Mouse (Mus musculus) thymus, adult 2 months (tissue): ENCODE measurements at regions not wholly inside any gene's neighbourhood (a gene's known extent, or its start where the extent isn't known, plus 50 kb on each side); places are given as distances from the start of the nearest gene placed in this dataset.

Experiments
- DNase-seq: peaks from one replicate; pipeline ENCODE4 v3.0.0; 2021
- H3K27ac ChIP-seq: fragments of 200-500 bp; 2 replicates; pipeline ENCODE4 v1.5.1; 2012; ENCODE audit warnings: low read length, control low read depth; ENCODE audit not compliant: control insufficient read depth, insufficient read depth
- H3K27me3 ChIP-seq: fragments of 200-500 bp; 2 replicates; pipeline ENCODE4 v1.6.1; 2012; ENCODE audit warnings: mild to moderate bottlenecking, low read length, moderate library complexity, mixed read lengths; ENCODE audit not compliant: control insufficient read depth, insufficient read depth
- H3K36me3 ChIP-seq: fragments of 200-500 bp; 2 replicates; pipeline ENCODE4 v1.6.1; 2012; ENCODE audit warnings: mild to moderate bottlenecking, low read length, moderate library complexity; ENCODE audit not compliant: control insufficient read depth, insufficient read depth
- H3K4me1 ChIP-seq: fragments of 200-500 bp; replicated peaks from 2 replicates; pipeline ENCODE4 v1.6.1; 2012; ENCODE audit warnings: low read length; ENCODE audit not compliant: control insufficient read depth, insufficient read depth
- H3K4me3 ChIP-seq: fragments of 200-500 bp; 2 replicates; pipeline ENCODE4 v1.5.1; 2012; ENCODE audit warnings: mild to moderate bottlenecking, low read length, control low read depth, moderate library complexity; ENCODE audit not compliant: control insufficient read depth, insufficient read depth
- CTCF ChIP-seq: fragments of 200-500 bp; IDR thresholded peaks from 2 replicates; pipeline ENCODE4 v1.5.1; 2012; ENCODE audit warnings: mild to moderate bottlenecking, control low read depth, low read length, moderate library complexity, borderline replicate concordance; ENCODE audit not compliant: control insufficient read depth, poor library complexity, insufficient read depth; ENCODE audit errors: extremely low read depth
- POLR2A ChIP-seq: fragments of 200-500 bp; IDR thresholded peaks from 2 replicates; pipeline ENCODE4 v1.6.1; 2012; ENCODE audit warnings: mild to moderate bottlenecking, low read length, control low read depth, moderate library complexity; ENCODE audit not compliant: control insufficient read depth, poor library complexity, insufficient read depth; ENCODE audit errors: extremely low read depth
- WGBS: fragments of 180-500 bp; shearing (Covaris S2); methylation state at CpG from one replicate; pipeline ENCODE4 v1.1.7; 2018; 5-methylcytosine and 5-hydroxymethylcytosine counted together

DNA sequence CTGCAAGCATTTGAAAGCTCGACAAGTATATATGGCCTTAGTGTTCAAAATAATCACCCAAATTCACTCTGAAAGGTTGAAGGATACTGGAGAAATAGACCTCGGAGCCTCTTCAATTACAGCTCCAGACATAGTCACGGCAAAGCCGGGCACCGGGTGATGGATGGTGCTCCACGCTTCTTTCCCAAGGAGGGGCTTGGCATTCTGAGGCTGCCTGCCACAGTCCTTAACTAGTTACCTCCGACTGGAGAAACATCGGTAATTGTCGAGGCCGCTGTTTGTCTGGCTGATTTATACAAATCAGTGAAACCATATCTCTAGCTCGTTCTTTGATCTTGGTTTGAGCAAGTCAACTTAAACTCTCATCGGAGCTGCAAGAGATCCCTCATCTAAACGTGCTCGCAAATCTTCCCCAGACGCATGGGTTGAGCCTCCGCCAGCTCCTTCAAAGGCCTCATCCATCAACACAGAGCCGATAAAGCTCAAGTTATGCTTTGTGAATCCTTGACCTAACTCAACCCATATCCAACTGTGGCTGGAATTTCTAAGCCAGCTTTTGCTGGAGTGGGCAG is 145.4 kb upstream of the Stx16 start:
- Histone ChIP-seq H3K4me3 (no peak overlapping the region), H3K4me1 (no peaks in the 10 kb centered on the region), H3K36me3 (no peaks in the 10 kb centered on the region), H3K27me3 (no peaks in the 10 kb centered on the region), H3K27ac (no peak overlapping the region)
- DNase-seq = no peak
- no peak for TF ChIP-seq CTCF
- TF ChIP-seq POLR2A = no peak
- WGBS = 96% methylated on average over 17 of the region's 17 CpGs

DNA sequence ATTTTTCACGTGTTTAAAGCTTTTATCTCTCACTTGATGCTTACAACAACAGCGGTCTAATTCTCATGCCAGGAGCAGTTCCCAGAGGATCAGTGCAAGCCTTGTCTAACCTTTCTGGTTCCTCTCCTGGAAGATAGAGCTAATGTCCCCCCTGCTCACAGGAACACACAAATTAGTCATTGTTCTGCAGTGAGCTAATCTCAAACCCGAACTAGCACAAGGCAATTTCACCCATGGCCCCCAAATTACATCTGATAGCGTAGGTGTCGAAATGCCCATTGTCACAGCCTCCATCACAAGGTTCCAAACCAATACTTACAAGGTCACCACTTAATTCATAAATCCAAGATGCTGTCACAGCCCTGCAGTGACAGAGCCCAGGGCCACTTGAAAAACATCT is 140.4 kb upstream of the Stx16 start:
- WGBS = 86% methylated on average over 5 of the region's 5 CpGs
- no peak for DNase-seq
- no peaks in the 10 kb centered on the region for H3K27me3 ChIP-seq
- H3K36me3 ChIP-seq = no peaks in the 10 kb centered on the region
- H3K27ac ChIP-seq = no peak overlapping the region
- TF ChIP-seq POLR2A (no peak), CTCF (no peak)
- H3K4me1 ChIP-seq = no peaks in the 10 kb centered on the region
- H3K4me3 ChIP-seq = no peak overlapping the region

GRCm38 (mm10) chr2:173937531-173938439 is 138.3 kb upstream of the Stx16 start:
- no peak for DNase-seq
- 89% methylated on average over 18 of the region's 18 CpGs for WGBS
- no peaks in the 10 kb centered on the region for H3K4me1 ChIP-seq
- no peaks in the 10 kb centered on the region for H3K36me3 ChIP-seq
- no peaks in the 10 kb centered on the region for H3K27me3 ChIP-seq
- H3K4me3 ChIP-seq = no peak overlapping the region
- H3K27ac ChIP-seq = no peak overlapping the region
- no peak for TF ChIP-seq POLR2A
- no peak for TF ChIP-seq CTCF

DNA sequence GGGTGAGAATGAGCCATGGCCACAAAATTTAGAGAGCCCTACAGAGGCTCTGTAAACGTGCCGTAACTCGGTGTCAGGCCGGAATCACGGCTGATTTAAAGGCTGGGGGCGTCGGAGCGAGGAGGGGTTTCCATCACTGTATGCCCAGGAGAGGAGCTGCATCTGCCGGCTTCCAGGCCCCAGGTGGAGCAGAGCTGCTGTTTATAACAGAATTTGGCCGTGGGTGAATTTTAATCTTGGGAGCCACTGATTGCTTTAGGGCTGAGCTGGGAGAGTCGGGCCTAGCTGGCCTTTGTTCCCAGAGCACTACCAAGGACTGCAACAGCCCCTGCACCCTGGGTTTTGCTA is 137.7 kb upstream of the Stx16 start:
- TF ChIP-seq CTCF = no peak
- TF ChIP-seq POLR2A = no peak
- no peaks in the 10 kb centered on the region for H3K4me1 ChIP-seq
- 85% methylated on average over 11 of the region's 11 CpGs for WGBS

DNA sequence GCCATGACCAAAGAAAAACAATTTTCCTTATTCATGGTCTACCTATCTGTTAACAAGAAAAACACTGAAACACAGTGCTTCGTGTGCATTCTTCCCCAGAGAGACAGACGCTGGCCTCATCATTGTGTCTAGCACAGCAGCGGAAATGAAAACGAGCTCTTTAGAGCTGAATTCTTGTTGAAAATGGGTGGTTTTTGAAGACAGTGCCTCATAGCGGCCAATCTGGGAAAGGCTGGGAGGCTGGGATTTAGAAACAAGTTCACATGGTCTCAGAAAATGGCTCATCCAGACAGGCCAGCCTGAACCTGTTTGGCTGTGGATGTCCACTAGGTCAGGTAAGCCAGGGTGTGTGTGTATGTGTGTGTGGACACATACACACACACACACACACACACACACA is 130.7 kb upstream of the Stx16 start:
- TF ChIP-seq POLR2A (no peak), CTCF (no peak)
- no peaks in the 10 kb centered on the region for H3K36me3 ChIP-seq
- no peak overlapping the region for H3K4me3 ChIP-seq
- H3K27me3 ChIP-seq = no peaks in the 10 kb centered on the region
- DNase-seq = no peak
- H3K4me1 ChIP-seq = no peaks in the 10 kb centered on the region
- no peak overlapping the region for H3K27ac ChIP-seq
- 94% methylated on average over 5 of the region's 5 CpGs for WGBS

More for the DNA sequence above, 137.7 kb upstream of the Stx16 start:
- no peak overlapping the region for H3K27ac ChIP-seq
- H3K36me3 ChIP-seq = no peaks in the 10 kb centered on the region
- H3K4me3 ChIP-seq = no peak overlapping the region
- no peaks in the 10 kb centered on the region for H3K27me3 ChIP-seq
- no peak for DNase-seq

- Histone ChIP-seq H3K36me3 (no peaks in the 10 kb centered on the region), H3K4me1 (no peaks in the 10 kb centered on the region), H3K27me3 (no peaks in the 10 kb centered on the region), H3K27ac (no peak overlapping the region), H3K4me3 (no peak overlapping the region)
- no peak for DNase-seq
- TF ChIP-seq CTCF (no peak), POLR2A (no peak)
- WGBS = 88% methylated on average over 5 of the region's 5 CpGs
Measured at GRCm38 (mm10) chr2:173948586-173948985, 127.5 kb upstream of the Stx16 start.
